Mouse (Mus musculus) erythroblast, embryonic 14.5 days (primary cell): Measurements from ENCODE around the gene Grap.

ENCODE experiments used
- GATA1 ChIP-seq: IDR thresholded peaks from 2 replicates; pipeline ENCODE4 v1.6.1; 2012; ENCODE audit warnings: low read length, inconsistent platforms, mixed read lengths
- TAL1 ChIP-seq: IDR thresholded peaks from 3 replicates; pipeline ENCODE4 v1.6.1; 2012; ENCODE audit warnings: low read length, inconsistent platforms, mixed read lengths

DNA sequence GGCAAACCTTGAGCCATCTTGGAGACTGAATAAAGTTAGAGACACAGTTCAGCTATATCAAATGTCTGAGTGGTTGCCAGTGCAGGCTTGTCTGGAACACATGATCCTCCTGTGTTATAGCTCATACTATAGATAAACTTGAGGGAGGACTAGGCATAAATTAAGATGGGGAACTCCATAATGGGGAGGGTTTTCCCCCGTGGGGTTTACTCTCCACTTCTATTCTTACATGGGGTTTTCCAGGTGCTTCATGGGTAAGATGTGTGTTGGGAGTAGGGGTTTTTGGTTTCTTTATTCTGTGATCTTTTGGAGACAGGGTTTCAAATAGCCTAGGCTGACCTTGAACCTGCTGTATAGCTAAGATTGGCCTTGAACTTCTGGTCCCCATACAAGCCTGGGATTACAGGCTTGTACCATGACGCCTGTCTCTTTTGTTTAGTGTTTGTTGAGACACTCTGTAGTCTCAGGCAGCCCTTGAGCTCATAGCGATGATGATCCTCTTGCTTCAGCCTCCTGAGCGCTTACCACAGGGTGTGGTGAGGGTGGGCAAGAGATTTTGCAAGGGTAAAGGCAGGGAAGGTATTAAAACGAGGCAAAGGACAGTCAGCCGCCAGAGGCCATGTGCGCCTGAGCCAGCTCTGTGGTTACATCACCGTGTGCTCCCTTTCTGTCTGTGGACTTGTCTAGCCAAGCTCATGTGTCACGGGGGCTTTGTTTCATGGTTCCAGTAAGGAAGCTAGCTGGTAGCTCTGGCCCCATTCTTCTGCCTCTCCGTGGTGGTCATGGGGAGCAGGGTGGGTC, 5.8 kb upstream of the Grap start:
- TF ChIP-seq GATA1 (no peak), TAL1 (no peak)
